Mouse (Mus musculus) midbrain, embryonic 12.5 days (tissue): ENCODE measurements at regions not wholly inside any gene's neighbourhood (a gene's known extent, or its start where the extent isn't known, plus 50 kb on each side); places are given as distances from the start of the nearest gene placed in this dataset.

Experiments used
- ATAC-seq: fragments of 200-750 bp; cut with Nextera tagmentation; 2 replicates; pipeline ENCODE4 v1.8.0; 2017; ENCODE audit warnings: low read depth, moderate TSS enrichment, moderate library complexity; ENCODE audit not compliant: low FRiP score
- H3K27ac ChIP-seq: fragments of 300-500 bp; sonication (generic); replicated peaks from 2 replicates; pipeline ENCODE4 v1.5.1; 2016; ENCODE audit warnings: mild to moderate bottlenecking
- H3K27me3 ChIP-seq: fragments of 300-500 bp; sonication (generic); 2 replicates; pipeline ENCODE4 v1.6.1; 2016; ENCODE audit warnings: mild to moderate bottlenecking
- H3K36me3 ChIP-seq: fragments of 300-500 bp; sonication (generic); 2 replicates; pipeline ENCODE4 v1.6.1; 2016
- H3K4me1 ChIP-seq: fragments of 300-500 bp; sonication (generic); 2 replicates; pipeline ENCODE4 v1.6.1; 2016
- H3K4me2 ChIP-seq: fragments of 300-500 bp; sonication (generic); replicated peaks from 2 replicates; pipeline ENCODE4 v1.6.1; 2016; ENCODE audit warnings: mild to moderate bottlenecking, moderate library complexity
- H3K4me3 ChIP-seq: fragments of 300-500 bp; sonication (generic); 2 replicates; pipeline ENCODE4 v1.5.1; 2016; ENCODE audit warnings: mild to moderate bottlenecking
- H3K9ac ChIP-seq: fragments of 300-500 bp; sonication (generic); replicated peaks from 2 replicates; pipeline ENCODE4 v1.6.1; 2016; ENCODE audit warnings: mild to moderate bottlenecking, moderate library complexity
- H3K9me3 ChIP-seq: fragments of 300-500 bp; sonication (generic); 2 replicates; pipeline ENCODE4 v1.6.1; 2016; ENCODE audit warnings: mild to moderate bottlenecking
- WGBS: fragments of 180-500 bp; shearing (Covaris S2); methylation state at CpG from one replicate; pipeline ENCODE4 v1.1.7; 2016; 5-methylcytosine and 5-hydroxymethylcytosine counted together

GRCm38 (mm10) chr10:68965271-68965670, 186.0 kb upstream of the Rhobtb1 start:
- H3K4me1 ChIP-seq, result no peaks in the 10 kb centered on the region
- H3K27ac ChIP-seq, result no peak overlapping the region
- H3K27me3 ChIP-seq, result no peaks in the 10 kb centered on the region
- no peaks in the 10 kb centered on the region for H3K36me3 ChIP-seq
- no peak for ATAC-seq
- no peaks in the 10 kb centered on the region for H3K9me3 ChIP-seq
- H3K4me2 ChIP-seq, result no peak overlapping the region
- H3K9ac ChIP-seq, result no peak overlapping the region
- WGBS, result 87% methylated on average over 1 of the region's 1 CpGs
- no peak overlapping the region for H3K4me3 ChIP-seq

GRCm38 (mm10) chr10:68967976-68968968, 183.0 kb upstream of the Rhobtb1 start:
- Histone ChIP-seq H3K27me3 (no peaks in the 10 kb centered on the region), H3K9me3 (no peaks in the 10 kb centered on the region), H3K36me3 (no peaks in the 10 kb centered on the region), H3K9ac (no peak overlapping the region), H3K4me3 (no peak overlapping the region), H3K4me1 (no peaks in the 10 kb centered on the region), H3K27ac (no peak overlapping the region), H3K4me2 (no peak overlapping the region)
- 64% methylated on average over 15 of the region's 15 CpGs for WGBS
- no peak for ATAC-seq

- 91% methylated on average over 2 of the region's 2 CpGs for WGBS
Measured at GRCm38 (mm10) chr10:68970521-68970920, 180.7 kb upstream of the Rhobtb1 start.

GRCm38 (mm10) chr10:68974771-68975170, 176.5 kb upstream of the Rhobtb1 start:
- H3K27ac ChIP-seq, result no peak overlapping the region
- H3K4me3 ChIP-seq, result no peak overlapping the region
- WGBS, result 75% methylated on average over 7 of the region's 7 CpGs
- H3K4me1 ChIP-seq, result no peaks in the 10 kb centered on the region
- no peaks in the 10 kb centered on the region for H3K9me3 ChIP-seq
- no peak overlapping the region for H3K4me2 ChIP-seq
- ATAC-seq, result no peak
- no peaks in the 10 kb centered on the region for H3K27me3 ChIP-seq
- no peaks in the 10 kb centered on the region for H3K36me3 ChIP-seq
- no peak overlapping the region for H3K9ac ChIP-seq

More at GRCm38 (mm10) chr10:68970521-68970920, 180.7 kb upstream of the Rhobtb1 start:
- no peak for ATAC-seq
- H3K9me3 ChIP-seq, result no peaks in the 10 kb centered on the region
- H3K4me1 ChIP-seq, result no peaks in the 10 kb centered on the region
- H3K4me2 ChIP-seq, result no peak overlapping the region
- H3K4me3 ChIP-seq, result no peak overlapping the region
- no peak overlapping the region for H3K9ac ChIP-seq
- no peaks in the 10 kb centered on the region for H3K36me3 ChIP-seq
- no peak overlapping the region for H3K27ac ChIP-seq
- H3K27me3 ChIP-seq, result no peaks in the 10 kb centered on the region

DNA sequence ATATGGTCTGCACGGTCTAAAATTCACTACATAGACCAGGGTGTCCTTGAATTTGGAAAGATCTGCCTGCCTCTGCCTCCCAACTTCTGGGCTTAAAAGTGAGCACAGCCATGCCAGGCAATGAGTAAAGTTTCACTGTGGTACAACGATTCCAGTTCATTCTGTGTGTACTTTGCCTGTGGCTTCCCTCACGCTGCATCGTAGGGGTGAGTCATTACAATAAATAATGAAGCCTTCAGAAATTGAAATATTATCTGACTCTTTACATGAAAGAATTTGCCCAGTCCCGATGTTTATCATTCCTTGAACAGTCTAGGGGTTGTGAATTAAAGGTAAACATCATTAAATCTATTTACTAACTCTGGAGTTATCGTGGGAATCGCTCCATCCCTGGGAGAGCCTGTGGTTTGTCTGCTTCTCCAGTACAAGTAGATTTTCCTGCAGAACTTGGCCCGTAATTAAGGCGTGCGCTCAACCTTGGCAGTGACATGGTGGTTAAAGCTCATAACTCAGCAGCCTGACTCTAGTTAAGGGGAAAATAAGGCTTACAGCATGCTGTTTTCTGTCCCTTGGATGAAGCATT, 174.7 kb upstream of the Rhobtb1 start:
- no peaks in the 10 kb centered on the region for H3K4me1 ChIP-seq
- WGBS, result 81% methylated on average over 10 of the region's 10 CpGs

GRCm38 (mm10) chr10:68978115-68978514, 173.1 kb upstream of the Rhobtb1 start:
- H3K9ac ChIP-seq, result no peak overlapping the region
- H3K4me3 ChIP-seq, result no peak overlapping the region
- no peaks in the 10 kb centered on the region for H3K9me3 ChIP-seq
- H3K27ac ChIP-seq, result no peak overlapping the region
- WGBS, result 61% methylated on average over 4 of the region's 4 CpGs
- ATAC-seq, result no peak
- no peaks in the 10 kb centered on the region for H3K36me3 ChIP-seq
- H3K27me3 ChIP-seq, result no peaks in the 10 kb centered on the region
- H3K4me1 ChIP-seq, result no peaks in the 10 kb centered on the region
- no peak overlapping the region for H3K4me2 ChIP-seq

More for the DNA sequence above, 174.7 kb upstream of the Rhobtb1 start:
- Histone ChIP-seq H3K4me2 (no peak overlapping the region), H3K27ac (no peak overlapping the region), H3K4me3 (no peak overlapping the region), H3K9ac (no peak overlapping the region), H3K9me3 (no peaks in the 10 kb centered on the region), H3K27me3 (no peaks in the 10 kb centered on the region), H3K36me3 (no peaks in the 10 kb centered on the region)
- no peak for ATAC-seq

- no peak for ATAC-seq
- Histone ChIP-seq H3K4me1 (no peaks in the 10 kb centered on the region), H3K36me3 (no peaks in the 10 kb centered on the region), H3K27ac (no peak overlapping the region), H3K4me2 (no peak overlapping the region), H3K27me3 (no peaks in the 10 kb centered on the region), H3K9me3 (no peaks in the 10 kb centered on the region), H3K9ac (no peak overlapping the region), H3K4me3 (no peak overlapping the region)
- WGBS, result 93% methylated on average over 7 of the region's 7 CpGs
Measured at GRCm38 (mm10) chr10:68979949-68980348, 171.3 kb upstream of the Rhobtb1 start.

- no peak for ATAC-seq
- Histone ChIP-seq H3K27ac (no peak overlapping the region), H3K4me3 (no peak overlapping the region), H3K36me3 (no peaks in the 10 kb centered on the region), H3K27me3 (no peaks in the 10 kb centered on the region), H3K4me2 (no peak overlapping the region), H3K9ac (no peak overlapping the region), H3K4me1 (no peaks in the 10 kb centered on the region), H3K9me3 (no peaks in the 10 kb centered on the region)
- 81% methylated on average over 8 of the region's 8 CpGs for WGBS
Measured at GRCm38 (mm10) chr10:68982288-68982687, 168.9 kb upstream of the Rhobtb1 start.

GRCm38 (mm10) chr10:68990584-68990983, 160.7 kb upstream of the Rhobtb1 start:
- H3K9me3 ChIP-seq, result no peaks in the 10 kb centered on the region
- H3K9ac ChIP-seq, result no peak overlapping the region
- no peaks in the 10 kb centered on the region for H3K27me3 ChIP-seq
- H3K27ac ChIP-seq, result no peak overlapping the region
- no peak for ATAC-seq
- 93% methylated on average over 6 of the region's 6 CpGs for WGBS
- H3K4me3 ChIP-seq, result no peak overlapping the region
- no peaks in the 10 kb centered on the region for H3K4me1 ChIP-seq
- H3K4me2 ChIP-seq, result no peak overlapping the region
- no peaks in the 10 kb centered on the region for H3K36me3 ChIP-seq

DNA sequence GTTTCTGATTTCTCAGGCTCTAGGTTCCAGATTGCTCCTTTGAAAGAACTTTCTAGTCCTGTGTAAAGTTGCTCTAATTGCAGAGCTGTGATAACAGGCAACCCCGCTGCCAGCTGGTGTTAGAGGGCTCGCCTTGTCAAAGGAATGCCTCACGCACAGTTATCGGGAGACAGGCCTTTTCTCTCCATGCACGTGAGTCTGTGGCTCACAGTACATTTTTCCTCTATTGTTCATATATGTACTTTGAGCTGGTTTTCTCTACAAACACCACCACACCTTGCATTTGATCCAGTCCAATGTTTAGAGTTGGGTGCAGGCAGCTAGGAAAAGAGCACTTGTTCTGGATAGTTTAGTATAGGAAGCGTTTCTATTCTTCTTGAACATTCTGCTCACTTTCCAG, 151.6 kb upstream of the Rhobtb1 start:
- no peaks in the 10 kb centered on the region for H3K4me1 ChIP-seq
- WGBS, result 91% methylated on average over 6 of the region's 6 CpGs
- no peaks in the 10 kb centered on the region for H3K27me3 ChIP-seq
- no peak overlapping the region for H3K27ac ChIP-seq
- H3K4me3 ChIP-seq, result no peak overlapping the region
- no peak overlapping the region for H3K4me2 ChIP-seq
- no peak for ATAC-seq
- H3K36me3 ChIP-seq, result no peaks in the 10 kb centered on the region
- H3K9me3 ChIP-seq, result no peaks in the 10 kb centered on the region; the same call in 1 of the 2 replicates
- no peak overlapping the region for H3K9ac ChIP-seq

- WGBS, result 87% methylated on average over 12 of the region's 12 CpGs
- no peaks in the 10 kb centered on the region; the same call in 1 of the 2 replicates for H3K9me3 ChIP-seq
- H3K4me2 ChIP-seq, result no peak overlapping the region
- H3K4me1 ChIP-seq, result no peaks in the 10 kb centered on the region
- ATAC-seq, result no peak
- H3K9ac ChIP-seq, result no peak overlapping the region
- no peak overlapping the region for H3K4me3 ChIP-seq
- H3K36me3 ChIP-seq, result no peaks in the 10 kb centered on the region
- H3K27ac ChIP-seq, result no peak overlapping the region
- H3K27me3 ChIP-seq, result no peaks in the 10 kb centered on the region
Measured at GRCm38 (mm10) chr10:69001654-69002435, 149.4 kb upstream of the Rhobtb1 start.
